Mouse (Mus musculus) midbrain, embryonic 10.5 days (tissue): ENCODE measurements around the gene Gcnt7. TPM values are rescaled to one million over a fixed set of nuclear protein-coding genes. Genes with fewer than 3 reads are reported as not detected.

Experiments
- DNase-seq: peaks from one replicate; pipeline ENCODE4 v3.0.0-alpha.2; 2017; ENCODE audit warnings: low spot score
- H3K27ac ChIP-seq: fragments of 300-500 bp; sonication (generic); replicated peaks from 2 replicates; pipeline ENCODE4 v1.5.1; 2016; ENCODE audit warnings: mild to moderate bottlenecking
- H3K27me3 ChIP-seq: fragments of 300-500 bp; sonication (generic); 2 replicates; pipeline ENCODE4 v1.6.1; 2016; ENCODE audit warnings: low read depth, mild to moderate bottlenecking; ENCODE audit not compliant: poor library complexity, severe bottlenecking
- H3K36me3 ChIP-seq: fragments of 300-500 bp; sonication (generic); 2 replicates; pipeline ENCODE4 v1.6.1; 2016; ENCODE audit warnings: mild to moderate bottlenecking, moderate library complexity
- H3K4me1 ChIP-seq: fragments of 300-500 bp; sonication (generic); 2 replicates; pipeline ENCODE4 v1.6.1; 2016
- H3K4me3 ChIP-seq: fragments of 300-500 bp; sonication (generic); 2 replicates; pipeline ENCODE4 v1.5.1; 2016; ENCODE audit warnings: mild to moderate bottlenecking, moderate library complexity
- H3K9me3 ChIP-seq: fragments of 300-500 bp; sonication (generic); replicated peaks from 2 replicates; pipeline ENCODE4 v1.6.1; 2016; ENCODE audit warnings: mild to moderate bottlenecking
- WGBS: fragments of 180-500 bp; shearing (Covaris S2); methylation state at CpG from one replicate; pipeline ENCODE4 v1.1.7; 2016; 5-methylcytosine and 5-hydroxymethylcytosine counted together
- polyA plus RNA-seq: library from polyadenylated mRNA; unstranded; fragments of >200 nt; fragmentation: Nextera tagmentation; extraction: Ambion mirVana; gene quantifications from 2 replicates; pipeline ENCODE4 v1.2.1, GENCODE M21; 2016

Gene Gcnt7
- polyA plus RNA-seq, result 1.7 and 2.0 TPM in 2 replicates

DNA sequence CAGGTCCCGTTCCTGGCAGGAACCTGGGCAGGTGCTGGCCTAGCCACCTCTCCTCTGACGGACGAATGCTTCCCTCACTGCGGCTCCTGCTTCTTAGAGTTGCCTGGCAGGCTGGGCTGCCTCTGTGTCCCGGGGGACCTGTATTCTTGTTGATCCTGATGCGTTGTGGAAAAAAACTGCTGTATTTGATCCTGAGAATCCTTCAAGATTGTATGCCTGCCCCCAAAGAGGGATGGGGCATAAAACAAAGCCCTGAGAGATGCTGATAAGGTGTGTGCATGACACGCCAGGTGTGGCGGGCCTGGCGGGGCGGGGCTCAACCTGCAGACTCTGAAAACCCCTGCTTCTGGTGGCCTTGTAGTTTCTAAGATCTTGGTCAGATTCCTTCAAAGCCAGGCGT, at the start of gene Gcnt7:
Gene Gcnt7 (minus strand): TSS at position 101 of the 400 bp plus-strand sequence.
- H3K9me3 ChIP-seq, result no peaks in the 10 kb centered on the region
- WGBS, result 86% methylated on average over 11 of the region's 11 CpGs
- no peaks in the 10 kb centered on the region for H3K27me3 ChIP-seq
- H3K36me3 ChIP-seq, result peaks cover 56% of the 10 kb centered on the region
- no peak within 1 kb of the TSS for H3K4me3 ChIP-seq
- no peak for DNase-seq
- no peaks in the 10 kb centered on the region for H3K4me1 ChIP-seq
- no peak within 1 kb of the TSS for H3K27ac ChIP-seq

DNA sequence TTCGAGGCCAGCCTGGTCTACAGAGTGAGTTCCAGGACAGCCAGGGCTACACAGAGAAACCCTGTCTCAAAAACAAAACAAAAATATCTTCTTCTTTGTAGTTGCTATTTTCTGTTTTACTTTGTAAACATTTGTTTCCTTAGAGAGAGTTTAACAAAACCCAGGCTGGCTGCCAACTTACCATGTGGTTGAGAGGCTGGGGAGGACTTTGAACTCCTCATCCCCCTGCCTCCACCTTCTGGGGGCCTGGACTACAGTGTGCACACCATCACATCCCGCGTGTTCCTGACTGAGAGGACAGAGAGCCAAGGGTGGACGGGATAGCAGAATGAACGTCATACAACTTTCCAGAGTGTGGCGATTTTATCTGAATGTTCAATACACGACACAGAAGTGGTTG, 47.7 kb upstream of the Gcnt7 start:
- WGBS, result 90% methylated on average over 7 of the region's 7 CpGs
- Histone ChIP-seq H3K4me3 (no peak overlapping the region), H3K36me3 (no peaks in the 10 kb centered on the region), H3K9me3 (no peaks in the 10 kb centered on the region), H3K27ac (no peak overlapping the region), H3K4me1 (peaks cover 1% of the 10 kb centered on the region), H3K27me3 (no peaks in the 10 kb centered on the region)
- no peak for DNase-seq

DNA sequence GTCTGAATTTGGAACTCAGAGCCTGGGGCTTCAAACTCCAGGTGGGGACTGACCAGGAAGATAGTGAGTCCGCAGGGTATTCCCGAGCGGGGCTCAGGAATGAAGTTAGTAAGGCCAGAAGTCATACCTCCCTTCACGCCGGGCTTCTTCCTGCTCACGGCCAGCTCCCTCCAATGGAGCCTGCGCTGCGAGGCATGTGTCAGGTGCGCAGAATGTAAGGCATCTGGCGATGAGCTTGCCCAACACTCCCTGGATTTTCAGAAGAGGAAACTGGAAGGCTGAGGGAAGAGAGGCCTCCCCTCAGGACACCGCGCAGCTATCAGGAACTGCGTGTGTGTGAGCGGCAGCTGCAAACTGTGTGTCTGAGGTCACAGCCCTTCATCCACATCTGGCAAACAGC, 43.8 kb upstream of the Gcnt7 start:
- Histone ChIP-seq H3K27ac (no peak overlapping the region), H3K36me3 (no peaks in the 10 kb centered on the region), H3K9me3 (no peaks in the 10 kb centered on the region), H3K27me3 (no peaks in the 10 kb centered on the region), H3K4me1 (peaks cover 4% of the 10 kb centered on the region), H3K4me3 (no peak overlapping the region)
- WGBS, result 77% methylated on average over 14 of the region's 14 CpGs
- no peak for DNase-seq

DNA sequence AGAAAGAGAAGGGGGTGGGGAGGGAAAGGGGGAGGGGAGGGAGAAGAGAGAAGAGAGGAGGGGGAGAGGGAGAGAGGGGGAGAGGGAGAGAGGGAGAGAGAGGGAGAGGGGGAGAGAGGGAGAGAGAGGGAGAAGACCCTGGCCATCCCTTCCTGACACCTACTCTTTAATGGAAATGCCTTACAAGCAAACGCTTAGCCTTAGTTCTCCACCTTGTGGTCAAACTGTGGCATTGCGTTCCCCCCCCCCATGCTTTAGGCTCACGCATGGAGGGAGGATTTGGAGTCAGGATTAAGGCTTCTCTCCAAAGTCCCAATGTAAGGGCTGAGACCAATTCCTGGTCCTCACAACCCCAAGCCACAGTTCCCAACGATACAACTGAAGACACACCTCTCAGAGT, 42.9 kb upstream of the Gcnt7 start:
- no peaks in the 10 kb centered on the region for H3K36me3 ChIP-seq
- peaks cover 4% of the 10 kb centered on the region for H3K4me1 ChIP-seq
- no peak overlapping the region for H3K4me3 ChIP-seq
- H3K9me3 ChIP-seq, result no peaks in the 10 kb centered on the region
- H3K27me3 ChIP-seq, result no peaks in the 10 kb centered on the region
- WGBS, result 6% methylated on average over 4 of the region's 4 CpGs
- DNase-seq, result peak; percentile 73
- no peak overlapping the region for H3K27ac ChIP-seq

DNA sequence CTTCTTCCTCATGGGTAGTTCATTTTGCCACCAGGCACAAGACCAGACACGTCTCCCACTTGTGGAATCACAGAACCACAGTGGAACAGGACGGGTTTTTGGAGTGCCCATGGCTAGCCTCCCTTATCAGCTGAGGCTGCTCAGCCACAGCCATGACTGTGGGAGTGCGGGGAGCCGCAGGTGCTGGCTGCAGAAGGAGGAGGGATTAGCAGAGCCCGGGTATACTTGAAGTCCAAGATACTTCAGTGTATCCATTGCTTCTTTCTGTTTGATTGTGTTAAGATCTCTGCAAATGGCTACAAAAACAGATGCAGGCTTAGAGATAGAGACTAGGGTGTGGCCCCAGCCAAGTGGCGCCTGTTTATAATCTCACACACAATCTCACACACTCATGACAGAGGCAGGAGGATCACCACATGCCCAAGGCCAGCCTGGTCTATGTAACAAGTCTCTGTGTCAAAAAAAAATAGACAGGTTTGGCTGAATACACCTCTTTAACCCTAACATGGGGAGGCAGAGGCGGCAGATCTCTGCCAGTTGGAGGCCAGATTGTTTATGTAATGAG, 42.4 kb upstream of the Gcnt7 start:
- 51% methylated on average over 7 of the region's 7 CpGs for WGBS
- H3K27me3 ChIP-seq, result no peaks in the 10 kb centered on the region
- no peak for DNase-seq

DNA sequence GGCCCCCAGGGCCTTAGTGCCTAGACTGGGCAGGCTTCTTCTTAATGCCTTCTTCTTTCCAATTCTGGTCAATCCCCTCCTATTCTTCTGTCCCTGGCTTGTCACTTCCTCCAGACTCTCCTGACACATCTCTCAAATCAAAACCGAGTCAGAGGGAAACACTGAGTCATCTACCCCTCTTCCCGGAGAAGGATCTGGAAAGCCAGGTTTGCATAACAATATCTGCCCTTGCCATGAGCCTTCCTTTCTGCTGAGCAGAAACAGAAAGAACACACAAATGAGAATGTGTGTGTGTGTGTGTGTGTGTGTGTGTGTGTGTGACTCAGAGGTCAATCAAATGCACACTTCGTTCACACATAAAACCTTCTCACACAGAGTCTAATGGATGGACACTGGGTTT, 40.4 kb upstream of the Gcnt7 start:
- no peak for DNase-seq
- Histone ChIP-seq H3K36me3 (no peaks in the 10 kb centered on the region), H3K27me3 (no peaks in the 10 kb centered on the region), H3K27ac (no peak overlapping the region), H3K4me1 (peaks cover 4% of the 10 kb centered on the region), H3K9me3 (no peaks in the 10 kb centered on the region), H3K4me3 (no peak overlapping the region)
- 69% methylated on average over 3 of the region's 3 CpGs for WGBS

More for the DNA sequence above, 42.4 kb upstream of the Gcnt7 start:
- no peak overlapping the region for H3K4me3 ChIP-seq
- no peak overlapping the region for H3K27ac ChIP-seq
- H3K4me1 ChIP-seq, result peaks cover 4% of the 10 kb centered on the region
- H3K36me3 ChIP-seq, result no peaks in the 10 kb centered on the region
- H3K9me3 ChIP-seq, result no peaks in the 10 kb centered on the region

DNA sequence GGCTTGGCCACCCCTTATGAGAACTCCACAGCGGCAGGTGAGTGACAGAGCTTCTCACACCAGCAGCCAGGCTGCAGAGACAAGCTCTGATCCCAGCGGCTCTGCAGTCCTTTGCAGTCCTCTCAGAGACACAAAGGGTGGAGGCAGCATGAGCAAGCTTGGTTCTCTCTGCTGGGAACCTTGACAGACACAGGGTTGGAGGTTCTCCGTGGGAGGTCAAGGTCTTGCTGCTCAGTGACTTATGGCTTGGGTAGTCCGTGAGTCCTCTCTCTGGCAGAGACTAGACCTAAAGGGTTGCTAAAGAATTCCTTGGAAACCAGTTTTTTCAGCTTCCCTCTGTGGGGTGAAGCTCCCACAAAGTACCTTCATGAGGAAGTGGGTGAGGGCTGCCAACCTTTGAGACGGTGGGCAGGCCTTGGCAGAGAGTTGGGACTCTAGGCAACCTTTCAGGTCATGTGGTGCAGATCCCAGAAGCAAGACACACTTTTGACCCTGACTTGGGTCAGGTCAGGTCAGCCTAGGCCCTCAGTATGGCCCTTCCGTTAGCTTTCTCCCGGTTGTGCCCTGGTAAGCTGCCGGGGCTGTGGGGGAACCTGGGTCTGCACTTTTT, 38.4 kb upstream of the Gcnt7 start:
- 75% methylated on average over 8 of the region's 8 CpGs for WGBS
- no peaks in the 10 kb centered on the region for H3K27me3 ChIP-seq
- H3K36me3 ChIP-seq, result no peaks in the 10 kb centered on the region
- H3K4me3 ChIP-seq, result no peak overlapping the region
- H3K27ac ChIP-seq, result no peak overlapping the region
- H3K4me1 ChIP-seq, result peaks cover 4% of the 10 kb centered on the region
- no peak for DNase-seq
- no peaks in the 10 kb centered on the region for H3K9me3 ChIP-seq

DNA sequence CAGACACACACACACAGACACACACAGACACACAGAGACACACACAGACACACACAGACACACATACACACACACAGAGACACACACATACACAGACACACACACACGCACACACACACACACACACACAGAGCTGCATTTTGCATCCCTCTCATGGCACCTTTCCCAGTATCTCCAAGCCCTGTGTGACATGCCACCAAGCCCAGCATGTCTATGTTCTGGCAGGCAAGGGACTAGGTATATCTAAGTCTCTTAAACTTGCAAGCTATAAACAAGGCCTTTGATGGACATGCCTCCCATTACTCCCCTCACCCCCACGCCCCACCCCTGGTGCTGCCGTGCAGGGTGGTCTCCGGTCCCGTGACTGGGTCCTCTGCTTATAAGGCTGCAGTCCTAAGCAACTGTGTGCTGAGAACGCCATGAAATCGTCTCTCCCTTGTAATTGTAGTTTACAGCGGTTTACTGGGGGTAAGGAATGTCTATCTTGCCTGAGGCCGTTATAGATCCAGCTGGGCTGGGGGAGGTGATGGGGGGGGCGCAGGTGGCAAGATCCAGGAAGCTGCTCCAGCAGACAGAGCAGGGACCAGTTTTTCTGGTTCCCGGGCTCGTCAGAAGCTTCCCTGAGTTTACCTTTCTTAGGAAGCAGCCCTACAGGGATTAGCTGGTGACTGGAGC, 26.4 kb upstream of the Gcnt7 start:
- H3K4me1 ChIP-seq, result no peaks in the 10 kb centered on the region; the same call in 1 of the 2 replicates
- WGBS, result 53% methylated on average over 12 of the region's 12 CpGs
- DNase-seq, result no peak
- H3K27me3 ChIP-seq, result no peaks in the 10 kb centered on the region
- H3K36me3 ChIP-seq, result no peaks in the 10 kb centered on the region
- H3K4me3 ChIP-seq, result no peak overlapping the region
- H3K9me3 ChIP-seq, result no peaks in the 10 kb centered on the region
- no peak overlapping the region for H3K27ac ChIP-seq

DNA sequence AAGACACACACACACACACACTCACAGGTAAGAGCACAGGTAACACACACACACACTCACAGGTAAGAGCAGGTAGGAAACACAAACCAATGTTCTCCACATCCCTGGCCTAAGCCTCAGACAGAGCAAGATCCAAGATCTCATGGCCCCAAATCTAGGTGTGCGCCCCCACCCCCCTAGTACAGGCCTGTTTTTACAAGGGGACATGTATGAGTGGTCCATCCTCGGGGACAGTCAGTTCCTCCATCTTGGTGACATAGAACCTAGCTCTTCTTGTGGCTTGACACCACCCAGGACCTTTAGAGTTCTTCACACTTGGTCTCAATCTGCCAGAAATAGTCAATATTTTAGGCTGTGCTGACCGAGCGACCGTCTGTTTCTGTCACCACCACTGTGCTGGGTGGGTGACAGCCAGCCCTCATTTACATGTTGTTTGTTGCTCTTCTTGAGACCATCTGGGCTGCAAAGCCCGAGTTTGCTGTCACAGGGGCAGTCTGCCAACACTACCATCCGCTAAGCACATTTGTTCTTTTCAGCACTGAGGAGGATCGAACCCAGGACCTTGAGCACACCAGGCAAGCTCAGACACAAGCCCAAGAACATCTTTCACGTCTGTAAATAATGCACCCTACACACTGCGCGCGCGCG, 25.5 kb upstream of the Gcnt7 start:
- H3K27me3 ChIP-seq, result no peaks in the 10 kb centered on the region
- no peak for DNase-seq
- no peaks in the 10 kb centered on the region; the same call in 1 of the 2 replicates for H3K4me1 ChIP-seq
- H3K9me3 ChIP-seq, result no peaks in the 10 kb centered on the region
- no peak overlapping the region for H3K27ac ChIP-seq
- no peaks in the 10 kb centered on the region for H3K36me3 ChIP-seq
- 84% methylated on average over 14 of the region's 14 CpGs for WGBS
- no peak overlapping the region for H3K4me3 ChIP-seq

DNA sequence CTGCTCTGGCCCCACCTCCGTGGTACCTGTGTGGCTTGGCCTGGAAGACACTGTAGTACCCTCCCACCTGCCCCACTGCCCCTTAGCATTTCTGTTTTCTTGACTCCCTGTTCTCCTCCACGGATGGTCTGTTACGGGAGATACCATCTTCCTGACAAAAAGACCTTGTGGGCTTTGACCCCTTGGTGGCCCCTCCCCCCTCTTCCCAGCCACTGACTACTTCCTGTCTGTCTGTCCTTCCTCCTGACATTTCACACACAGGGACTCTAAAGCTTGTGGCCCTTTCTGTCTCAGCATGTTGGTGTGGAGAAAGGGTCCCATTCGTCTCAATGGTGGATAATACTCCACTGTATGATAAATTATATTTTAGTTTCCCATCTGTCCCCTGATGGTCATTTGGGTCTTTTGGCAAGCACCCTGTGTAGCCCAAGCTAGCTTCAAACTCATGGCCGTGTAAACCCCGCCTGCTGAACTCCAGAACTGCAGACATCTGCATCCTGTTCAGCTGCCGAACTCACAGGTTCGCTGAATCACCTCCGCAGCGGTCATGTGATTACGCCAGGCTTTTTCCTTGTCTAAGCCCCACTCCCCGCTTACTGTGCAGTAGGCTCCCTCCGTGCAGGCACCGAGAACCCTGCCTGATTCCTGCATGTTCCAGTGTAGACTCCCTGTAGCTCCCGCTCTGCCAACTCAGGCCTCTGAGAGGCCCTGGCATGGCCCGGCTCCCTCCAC, 23.4 kb upstream of the Gcnt7 start:
- H3K27ac ChIP-seq, result no peak overlapping the region
- H3K36me3 ChIP-seq, result no peaks in the 10 kb centered on the region
- DNase-seq, result no peak
- 84% methylated on average over 16 of the region's 16 CpGs for WGBS
- no peak overlapping the region for H3K4me3 ChIP-seq
- H3K9me3 ChIP-seq, result no peaks in the 10 kb centered on the region
- 0 out of 2 replicates have a peak, but pooled peaks cover 1% of the 10 kb centered on the region for H3K27me3 ChIP-seq
- H3K4me1 ChIP-seq, result peaks cover 9% of the 10 kb centered on the region

DNA sequence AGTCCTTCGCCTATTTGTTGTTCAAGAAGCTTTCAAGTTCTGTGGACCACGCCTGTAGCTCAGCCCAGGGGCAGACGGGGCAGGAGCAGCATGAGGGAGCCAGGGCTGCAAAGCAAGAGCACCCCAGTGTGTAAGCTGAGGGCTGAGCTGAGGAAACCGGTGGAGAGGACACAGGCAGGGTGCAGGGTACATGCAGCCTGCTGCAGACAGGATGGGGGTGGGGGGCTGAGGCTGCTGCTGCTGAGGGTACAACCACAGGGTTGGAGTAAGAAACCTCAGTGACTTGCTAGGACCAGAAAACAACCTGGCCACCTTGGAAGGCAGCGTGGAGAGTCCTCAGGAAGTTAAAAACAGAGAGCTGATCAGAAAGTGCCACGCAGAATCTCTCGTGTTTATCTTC, 21.9 kb upstream of the Gcnt7 start:
- Histone ChIP-seq H3K4me3 (no peak overlapping the region), H3K36me3 (no peaks in the 10 kb centered on the region), H3K9me3 (no peaks in the 10 kb centered on the region), H3K27ac (no peak overlapping the region), H3K27me3 (0 out of 2 replicates have a peak, but pooled peaks cover 4% of the 10 kb centered on the region), H3K4me1 (peaks cover 13% of the 10 kb centered on the region)
- 70% methylated on average over 7 of the region's 7 CpGs for WGBS
- no peak for DNase-seq

DNA sequence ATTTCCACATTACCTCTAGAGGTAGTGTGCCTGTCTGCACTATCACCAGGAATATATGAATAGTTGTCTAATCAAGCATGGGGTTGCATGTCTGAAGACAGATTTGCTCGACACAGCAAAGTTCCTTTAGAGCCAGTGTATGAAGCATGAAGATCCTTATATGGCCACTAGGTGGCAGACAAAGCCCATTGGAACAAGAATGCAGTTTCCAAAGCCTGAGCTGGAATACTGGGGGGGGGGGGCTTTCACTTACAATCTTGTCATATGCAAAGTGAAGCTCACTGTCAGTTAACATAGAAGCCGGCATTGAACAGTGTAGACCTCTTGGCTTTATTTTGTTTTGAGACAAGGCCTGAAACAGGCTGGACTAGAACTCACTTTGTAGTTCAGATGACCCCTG, 19.5 kb upstream of the Gcnt7 start:
- Histone ChIP-seq H3K27ac (no peak overlapping the region), H3K9me3 (no peaks in the 10 kb centered on the region), H3K36me3 (no peaks in the 10 kb centered on the region), H3K27me3 (0 out of 2 replicates have a peak, but pooled peaks cover 4% of the 10 kb centered on the region), H3K4me3 (no peak overlapping the region), H3K4me1 (peaks cover 13% of the 10 kb centered on the region)
- WGBS, result 3% methylated on average over 2 of the region's 2 CpGs
- DNase-seq, result peak; percentile 38
